Mouse (Mus musculus) liver, embryonic 16.5 days (tissue): ENCODE data around the gene Rnf169. TPM values are rescaled to one million over a fixed set of nuclear protein-coding genes. Genes with fewer than 3 reads are reported as not detected.
A peak's percentile ranks its signal among the peaks of the same experiment; 100 is the strongest.

Experiments used
- ATAC-seq: fragments of 200-750 bp; cut with Nextera tagmentation; 2 replicates; pipeline ENCODE4 v1.8.0; 2017; ENCODE audit warnings: low read depth, mild to moderate bottlenecking, moderate number of reproducible peaks, moderate library complexity
- H3K27ac ChIP-seq: fragments of 300-500 bp; sonication (generic); 2 replicates; pipeline ENCODE4 v1.5.1; 2014; ENCODE audit warnings: mild to moderate bottlenecking, low read length
- H3K27me3 ChIP-seq: fragments of 300-500 bp; sonication (generic); 2 replicates; pipeline ENCODE4 v1.6.1; 2014; ENCODE audit warnings: low read depth, low read length, mixed read lengths; ENCODE audit not compliant: control insufficient read depth, insufficient read depth
- H3K36me3 ChIP-seq: fragments of 300-500 bp; sonication (generic); 2 replicates; pipeline ENCODE4 v1.6.1; 2014; ENCODE audit warnings: mild to moderate bottlenecking; ENCODE audit not compliant: control insufficient read depth, insufficient read depth
- H3K4me1 ChIP-seq: fragments of 300-500 bp; sonication (generic); 2 replicates; pipeline ENCODE4 v1.6.1; 2014; ENCODE audit warnings: low read depth, low read length, mixed read lengths; ENCODE audit not compliant: control insufficient read depth
- H3K4me2 ChIP-seq: fragments of 300-500 bp; sonication (generic); 2 replicates; pipeline ENCODE4 v1.6.1; 2014; ENCODE audit warnings: low read depth, low read length, mixed read lengths
- H3K4me3 ChIP-seq: fragments of 300-500 bp; sonication (generic); 2 replicates; pipeline ENCODE4 v1.5.1; 2014; ENCODE audit warnings: low read depth, mild to moderate bottlenecking, low read length
- H3K9ac ChIP-seq: fragments of 300-500 bp; sonication (generic); 2 replicates; pipeline ENCODE4 v1.6.1; 2014; ENCODE audit warnings: low read depth, low read length
- H3K9me3 ChIP-seq: fragments of 300-500 bp; sonication (generic); replicated peaks from 2 replicates; pipeline ENCODE4 v1.6.1; 2016; ENCODE audit warnings: low read length; ENCODE audit not compliant: control insufficient read depth
- WGBS: fragments of 180-500 bp; shearing (Covaris S2); extraction: QIAGEN DNeasy Blood & Tissue Kit; methylation state at CpG from one replicate; pipeline ENCODE4 v1.1.7; 2014; ENCODE audit not compliant: insufficient replicate concordance; 5-methylcytosine and 5-hydroxymethylcytosine counted together
- polyA plus RNA-seq: library from polyadenylated mRNA; unstranded; fragments of >200 nt; fragmentation: Nextera tagmentation; extraction: Ambion mirVana; gene quantifications from 2 replicates; pipeline ENCODE4 v1.2.1, GENCODE M21; 2015

The Rnf169 gene
- polyA plus RNA-seq, 1 experiment from 2014 or later: 1.5 TPM

DNA sequence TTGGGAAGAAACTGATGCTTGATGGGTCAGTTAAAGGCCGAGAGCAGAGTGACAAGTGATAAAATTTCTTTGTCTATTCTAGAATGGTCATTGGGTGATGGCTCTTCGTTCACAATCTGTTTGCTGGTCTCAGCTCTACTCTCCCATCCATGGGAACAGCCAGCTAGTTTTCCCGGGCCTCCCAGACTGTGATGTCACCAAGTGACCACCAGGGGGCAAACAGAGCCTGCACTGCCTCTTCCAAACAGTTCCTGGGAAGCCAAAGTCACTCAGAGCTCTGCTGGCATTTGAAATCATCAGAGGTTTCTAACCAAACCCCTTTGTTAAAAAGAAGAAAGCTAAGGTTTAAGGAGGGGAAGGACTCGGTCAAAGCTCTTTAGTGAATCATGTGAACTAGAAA lies 8.5 kb upstream of the Rnf169 start:
- Histone ChIP-seq H3K27ac (no peak overlapping the region), H3K9ac (no peak overlapping the region), H3K9me3 (no peaks in the 10 kb centered on the region), H3K27me3 (no peaks in the 10 kb centered on the region), H3K4me3 (no peak overlapping the region), H3K4me1 (no peaks in the 10 kb centered on the region), H3K36me3 (no peaks in the 10 kb centered on the region), H3K4me2 (no peak overlapping the region)
- 7% methylated on average over 4 of the region's 4 CpGs for WGBS
- no peak for ATAC-seq

GRCm38 (mm10) chr7:99982256-99983242 lies 2.3 kb upstream of the Rnf169 start:
- no peak overlapping the region for H3K27ac ChIP-seq
- WGBS: 67% methylated on average over 13 of the region's 13 CpGs
- peaks cover 9% of the 10 kb centered on the region for H3K4me1 ChIP-seq
- no peaks in the 10 kb centered on the region for H3K36me3 ChIP-seq
- H3K27me3 ChIP-seq: no peaks in the 10 kb centered on the region
- no peak overlapping the region for H3K4me3 ChIP-seq
- no peak for ATAC-seq
- H3K4me2 ChIP-seq: no peak overlapping the region
- H3K9ac ChIP-seq: no peak overlapping the region
- no peaks in the 10 kb centered on the region for H3K9me3 ChIP-seq

- Histone ChIP-seq H3K4me2 (no peak overlapping the region), H3K9ac (no peak overlapping the region), H3K4me3 (no peak overlapping the region), H3K27ac (no peak overlapping the region), H3K9me3 (no peaks in the 10 kb centered on the region), H3K27me3 (no peaks in the 10 kb centered on the region), H3K36me3 (no peaks in the 10 kb centered on the region), H3K4me1 (peaks cover 9% of the 10 kb centered on the region)
- WGBS: 24% methylated on average over 2 of the region's 2 CpGs
- ATAC-seq: no peak
Observed at GRCm38 (mm10) chr7:99981311-99981710, 1.1 kb upstream of the Rnf169 start.

DNA sequence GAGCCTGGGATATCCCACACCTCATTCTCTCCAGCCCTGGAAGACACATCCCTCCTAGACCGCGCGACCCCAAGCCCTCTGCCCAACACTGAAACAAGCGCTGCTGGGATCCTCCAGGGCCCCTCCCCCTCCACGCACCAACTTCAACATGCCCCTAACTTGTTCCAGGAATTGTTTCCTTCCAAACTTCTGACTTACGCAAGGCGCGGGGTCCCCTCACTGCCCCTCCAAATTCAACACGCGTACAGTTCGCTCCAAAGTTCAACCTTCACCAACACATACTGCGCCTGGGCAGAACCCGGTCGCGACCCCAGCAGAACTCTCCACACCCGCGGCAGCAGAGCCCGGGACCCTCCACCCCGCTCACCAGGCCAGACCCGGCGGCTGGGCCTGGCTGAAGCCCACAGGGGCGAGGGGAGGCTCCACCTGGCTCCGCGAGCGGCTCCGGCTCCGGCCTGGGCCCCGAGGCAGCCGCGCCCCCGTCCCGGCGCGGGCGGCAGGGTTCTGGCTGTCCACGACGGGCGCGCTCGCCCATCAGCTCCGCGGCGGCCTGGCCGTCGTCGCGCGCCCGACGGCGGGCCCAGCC lies 609 bp downstream of the Rnf169 start:
- Histone ChIP-seq H3K27ac (peak overlapping the region; percentile 77), H3K36me3 (no peaks in the 10 kb centered on the region), H3K4me3 (peak overlapping the region; percentile 78), H3K4me2 (peak overlapping the region; percentile 97), H3K27me3 (no peaks in the 10 kb centered on the region), H3K9me3 (no peaks in the 10 kb centered on the region), H3K9ac (peak overlapping the region; percentile 90), H3K4me1 (peaks cover 11% of the 10 kb centered on the region)
- under 1% methylated on average over 50 of the region's 51 CpGs for WGBS
- ATAC-seq: peak; percentile 64

DNA sequence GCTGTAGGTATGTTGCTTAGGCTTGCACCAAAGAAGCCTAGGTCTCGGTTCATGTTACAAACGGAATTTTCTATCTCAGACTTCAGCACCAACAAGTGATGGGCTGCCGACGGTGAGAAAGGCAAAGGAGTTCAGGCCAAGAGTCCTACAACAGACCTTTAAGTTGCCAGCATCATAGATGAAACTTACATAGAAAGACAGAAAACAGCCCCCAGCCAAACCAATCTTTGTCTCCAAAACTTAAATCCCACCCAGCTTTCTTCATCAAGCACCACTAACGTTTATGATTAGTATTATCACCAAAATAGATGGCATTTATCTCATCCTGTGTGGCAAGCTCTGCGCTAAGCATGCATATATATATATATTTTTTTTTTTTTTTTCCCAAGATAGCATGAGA lies 1.2 kb downstream of the Rnf169 start:
- Histone ChIP-seq H3K27me3 (no peaks in the 10 kb centered on the region), H3K9ac (peak overlapping the region; percentile 90), H3K4me3 (peak overlapping the region; percentile 78), H3K27ac (peak overlapping the region; percentile 77; the same call in 1 of the 2 replicates), H3K4me1 (peaks cover 16% of the 10 kb centered on the region), H3K36me3 (no peaks in the 10 kb centered on the region), H3K4me2 (peak overlapping the region; percentile 97), H3K9me3 (no peaks in the 10 kb centered on the region)
- 13% methylated on average over 6 of the region's 6 CpGs for WGBS
- ATAC-seq: no peak

- 80% methylated on average over 2 of the region's 2 CpGs for WGBS
- Histone ChIP-seq H3K27me3 (no peaks in the 10 kb centered on the region), H3K9me3 (no peaks in the 10 kb centered on the region), H3K27ac (no peak overlapping the region), H3K4me2 (0 out of 2 replicates have a peak overlapping the region, but pooled peaks have one; percentile 27), H3K4me1 (peaks cover 21% of the 10 kb centered on the region), H3K9ac (no peak overlapping the region), H3K36me3 (no peaks in the 10 kb centered on the region), H3K4me3 (no peak overlapping the region)
- no peak for ATAC-seq
Observed at GRCm38 (mm10) chr7:99978041-99978440, 2.2 kb downstream of the Rnf169 start.

DNA sequence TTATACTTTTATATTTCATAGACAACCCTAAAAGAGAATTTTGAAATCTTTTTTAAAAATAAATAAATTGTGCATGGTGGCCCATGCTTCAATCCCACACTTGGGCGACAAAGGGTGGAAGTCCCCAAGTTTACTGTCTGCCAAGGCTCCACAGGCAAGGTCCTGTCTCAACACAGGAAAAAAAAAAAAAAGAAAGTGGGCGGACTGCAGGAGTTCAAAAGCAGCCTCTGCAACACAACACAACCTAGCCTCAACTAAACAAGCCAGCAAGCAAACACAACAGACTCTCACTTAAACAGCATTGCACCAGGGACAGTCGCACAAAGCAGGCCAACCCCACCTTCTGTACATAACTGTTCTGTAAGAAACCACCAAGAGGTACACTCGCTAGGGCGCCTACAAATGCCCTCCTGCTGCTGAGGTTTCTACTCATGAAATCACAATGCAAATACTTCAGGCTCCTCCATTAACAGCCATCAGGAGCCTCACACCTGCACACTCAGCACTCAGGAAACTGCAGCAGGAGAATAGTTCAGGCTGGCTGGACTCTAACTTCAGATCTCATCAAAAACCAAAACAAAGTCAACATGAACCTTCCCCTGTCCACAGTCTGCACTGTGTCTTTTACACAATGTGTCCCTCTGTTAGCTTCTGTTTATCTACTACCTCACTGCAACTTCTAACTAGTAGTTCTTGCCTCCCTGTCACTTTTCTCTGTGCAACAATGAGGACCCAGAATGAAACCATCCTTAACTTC lies 4.3 kb downstream of the Rnf169 start:
- H3K9ac ChIP-seq: no peak overlapping the region
- H3K4me3 ChIP-seq: no peak overlapping the region
- WGBS: 68% methylated on average over 5 of the region's 5 CpGs
- no peaks in the 10 kb centered on the region for H3K27me3 ChIP-seq
- no peaks in the 10 kb centered on the region for H3K36me3 ChIP-seq
- peaks cover 23% of the 10 kb centered on the region for H3K4me1 ChIP-seq
- peak overlapping the region; percentile 68 for H3K27ac ChIP-seq
- ATAC-seq: peak; percentile 49
- H3K4me2 ChIP-seq: peak overlapping the region; percentile 35; the same call in 1 of the 2 replicates
- no peaks in the 10 kb centered on the region for H3K9me3 ChIP-seq

GRCm38 (mm10) chr7:99974208-99974970 lies 5.9 kb downstream of the Rnf169 start:
- WGBS: 64% methylated on average over 10 of the region's 10 CpGs
- Histone ChIP-seq H3K4me3 (no peak overlapping the region), H3K27me3 (no peaks in the 10 kb centered on the region), H3K36me3 (no peaks in the 10 kb centered on the region), H3K4me1 (peaks cover 18% of the 10 kb centered on the region), H3K9ac (no peak overlapping the region), H3K4me2 (no peak overlapping the region), H3K9me3 (no peaks in the 10 kb centered on the region), H3K27ac (peak overlapping the region; percentile 61)
- ATAC-seq: no peak
